In genomic region chr11:5868324-5868723, GRCm38 (mm10) we compare ENCODE assay signal across 20 mouse cellular contexts. TPM values are rescaled to one million over a fixed set of nuclear protein-coding genes. Genes with fewer than 3 reads are reported as not detected.
DNase-seq lines count a peak whose midpoint lies in the region; ATAC-seq lines count a peak whose summit lies in the region.
"Had no signal": no experiment of that assay in that cellular context is flagged by ENCODE, and none has a peak within 500 bp of the region (broad histone marks: within the 10 kb centered on the region; RNA-seq: fewer than 3 reads in every experiment).

No protein-coding gene starts in this region.

- peaks cover 75% of the 10 kb centered on the region for H3K36me3 ChIP-seq in kidney, embryonic 15.5 days

- no peaks in the 10 kb centered on the region for H3K9me3 ChIP-seq in kidney, embryonic 15.5 days (replicated peaks)
- H3K9me3 ChIP-seq: embryonic facial prominence, embryonic 13.5 days; forebrain, embryonic 13.5 days; heart, embryonic 13.5 days had no signal

- ATAC-seq in kidney, embryonic 15.5 days (replicated peaks; ENCODE audit: low FRiP score), result no peak
- ATAC-seq: activated CD4-positive, CD25-positive, alpha-beta regulatory T cell, adult 4 months; forebrain, embryonic 13.5 days; forebrain, postnatal 0 days; Patski had no signal

- H3K27ac ChIP-seq in kidney, embryonic 15.5 days, result no peak overlapping the region
- H3K27ac ChIP-seq: embryonic facial prominence, embryonic 13.5 days; forebrain, embryonic 13.5 days; heart, embryonic 13.5 days had no signal

- 83% methylated on average over 12 of the region's 12 CpGs for WGBS in kidney, embryonic 15.5 days

- no peak overlapping the region for H3K4me3 ChIP-seq in kidney, embryonic 15.5 days (replicated peaks)
- H3K4me3 ChIP-seq: embryonic facial prominence, embryonic 13.5 days; forebrain, embryonic 13.5 days; heart, embryonic 13.5 days had no signal

- H3K4me2 ChIP-seq in kidney, embryonic 15.5 days, result no peak overlapping the region
- H3K4me2 ChIP-seq: embryonic facial prominence, embryonic 13.5 days; forebrain, embryonic 13.5 days; heart, embryonic 13.5 days had no signal

- H3K9ac ChIP-seq in kidney, embryonic 15.5 days, result no peak overlapping the region
- H3K9ac ChIP-seq: embryonic facial prominence, embryonic 13.5 days; forebrain, embryonic 13.5 days; forebrain, postnatal 0 days; heart, embryonic 13.5 days had no signal

- no peaks in the 10 kb centered on the region for H3K27me3 ChIP-seq in kidney, embryonic 15.5 days
- H3K27me3 ChIP-seq: embryonic facial prominence, embryonic 13.5 days; Patski had no signal

- H3K4me1 ChIP-seq in kidney, embryonic 15.5 days, result peaks cover 32% of the 10 kb centered on the region
- H3K4me1 ChIP-seq: forebrain, embryonic 13.5 days had no signal

- peak; percentile 65 for DNase-seq in kidney, adult 11 months
- peak; percentile 53 for DNase-seq in kidney, adult 9 months
- peak; percentile 56 for DNase-seq in kidney, postnatal 14 days
- DNase-seq in lung, postnatal 14 days, result no peak
- DNase-seq in spleen, postnatal 10 days (ENCODE audit: low spot score in 2 of 2), result no peak
- no peak for DNase-seq in yolk sac, embryonic 10.5 days (ENCODE audit: low spot score)
- DNase-seq: adrenal gland, postnatal 25 days; cerebellum, adult 18-20 months; cerebellum, adult 9-11 months; cerebellum, postnatal 36 days; forebrain, postnatal 0 days; gastrocnemius, postnatal 14 days; heart, postnatal 36 days had no signal

RNA-seq across cellular contexts. Expression of gene Aebp1, which starts 6.6 kb away (rescaled TPM):
- polyA plus RNA-seq in kidney, embryonic 15.5 days (2015; fragmentation: Nextera tagmentation; extraction: Ambion mirVana), result 39.0 and 52.1 TPM in 2 replicates

RNA-seq across cellular contexts. Expression of gene Pold2, which starts 9.8 kb away (rescaled TPM):
- polyA plus RNA-seq in kidney, embryonic 15.5 days (2015; fragmentation: Nextera tagmentation; extraction: Ambion mirVana), result 133 and 141 TPM in 2 replicates

RNA-seq across cellular contexts. Expression of gene Myl7, which starts 30.3 kb away (rescaled TPM):
- polyA plus RNA-seq in kidney, embryonic 15.5 days (2015; fragmentation: Nextera tagmentation; extraction: Ambion mirVana), result 3.9 and 5.8 TPM in 2 replicates
- polyA plus RNA-seq: activated CD4-positive, CD25-positive, alpha-beta regulatory T cell, adult 4 months; C2C12; forebrain, embryonic 13.5 days; forebrain, postnatal 0 days; Patski had no signal

RNA-seq across cellular contexts. Expression of gene Polm, which starts 30.5 kb away (rescaled TPM):
- 9.2 and 9.9 TPM in 2 replicates for polyA plus RNA-seq in kidney, embryonic 15.5 days (2015; fragmentation: Nextera tagmentation; extraction: Ambion mirVana)

Comparison
In these comparisons a context has a peak if more than half of its experiments do, and no peak if none do; other contexts are left out.
1. DNase-seq: peak in kidney, adult 11 months (single experiment), kidney, adult 9 months (single experiment) and kidney, postnatal 14 days (single experiment); none in lung, postnatal 14 days (single experiment), spleen, postnatal 10 days (0 of 2) and yolk sac, embryonic 10.5 days (single experiment).